Mouse (Mus musculus) forebrain, embryonic 13.5 days (tissue): ENCODE results near the gene Smarcd3. TPM values are rescaled to one million over a fixed set of nuclear protein-coding genes. Genes with fewer than 3 reads are reported as not detected.
A peak's percentile ranks its signal among the peaks of the same experiment; 100 is the strongest.

Source experiments
- ATAC-seq: fragments of 200-750 bp; cut with Nextera tagmentation; 2 replicates; pipeline ENCODE4 v1.8.0; 2017
- H3K27ac ChIP-seq: fragments of 300-500 bp; sonication (generic); 2 replicates; pipeline ENCODE4 v1.5.1; 2015; ENCODE audit warnings: inconsistent platforms, mild to moderate bottlenecking, moderate library complexity
- H3K27me3 ChIP-seq: fragments of 300-500 bp; sonication (generic); 2 replicates; pipeline ENCODE4 v1.6.1; 2015; ENCODE audit warnings: mild to moderate bottlenecking, inconsistent platforms
- H3K36me3 ChIP-seq: fragments of 300-500 bp; sonication (generic); 2 replicates; pipeline ENCODE4 v1.6.1; 2015; ENCODE audit warnings: mild to moderate bottlenecking, inconsistent platforms; ENCODE audit not compliant: poor library complexity, severe bottlenecking
- H3K4me1 ChIP-seq: fragments of 300-500 bp; sonication (generic); 2 replicates; pipeline ENCODE4 v1.6.1; 2015; ENCODE audit warnings: inconsistent platforms
- H3K4me2 ChIP-seq: fragments of 300-500 bp; sonication (generic); 2 replicates; pipeline ENCODE4 v1.6.1; 2015; ENCODE audit warnings: inconsistent platforms, mild to moderate bottlenecking, moderate library complexity
- H3K4me3 ChIP-seq: fragments of 300-500 bp; sonication (generic); 2 replicates; pipeline ENCODE4 v1.5.1; 2015; ENCODE audit warnings: mild to moderate bottlenecking, inconsistent platforms
- H3K9ac ChIP-seq: fragments of 300-500 bp; sonication (generic); 2 replicates; pipeline ENCODE4 v1.6.1; 2015; ENCODE audit warnings: mild to moderate bottlenecking, inconsistent platforms
- H3K9me3 ChIP-seq: fragments of 300-500 bp; sonication (generic); replicated peaks from 2 replicates; pipeline ENCODE4 v1.6.1; 2016; ENCODE audit warnings: inconsistent platforms
- WGBS: fragments of 180-500 bp; shearing (Covaris S2); methylation state at CpG from one replicate; pipeline ENCODE4 v1.1.7; 2015; 5-methylcytosine and 5-hydroxymethylcytosine counted together
- polyA plus RNA-seq: library from polyadenylated mRNA; unstranded; fragments of >200 nt; fragmentation: Nextera tagmentation; extraction: Ambion mirVana; gene quantifications from 2 replicates; pipeline ENCODE4 v1.2.1, GENCODE M21; 2015

Gene Smarcd3
- polyA plus RNA-seq, 1 experiment from 2014 or later, result 114 TPM

DNA sequence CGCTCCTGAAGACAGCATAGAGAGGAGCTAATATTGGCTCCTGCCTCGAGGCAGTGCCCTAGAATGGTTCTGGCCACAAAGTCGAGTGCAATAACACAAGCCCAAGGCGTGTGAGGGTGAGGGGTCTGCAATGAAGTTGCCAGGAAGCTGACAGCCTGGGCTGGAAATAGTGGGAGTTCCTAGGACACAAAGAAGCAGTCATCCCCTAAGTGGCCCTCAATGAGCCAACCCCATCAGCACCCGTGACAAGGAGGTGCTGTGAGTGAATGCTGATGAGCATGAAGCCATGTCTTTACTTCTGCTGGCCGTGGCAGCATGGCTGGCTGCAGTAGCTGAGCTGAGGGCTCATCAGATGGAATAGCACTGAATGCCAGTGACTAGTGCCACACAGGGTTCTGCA is 9.1 kb downstream of the Smarcd3 start:
- ATAC-seq, result no peak
- H3K9ac ChIP-seq, result no peak overlapping the region

DNA sequence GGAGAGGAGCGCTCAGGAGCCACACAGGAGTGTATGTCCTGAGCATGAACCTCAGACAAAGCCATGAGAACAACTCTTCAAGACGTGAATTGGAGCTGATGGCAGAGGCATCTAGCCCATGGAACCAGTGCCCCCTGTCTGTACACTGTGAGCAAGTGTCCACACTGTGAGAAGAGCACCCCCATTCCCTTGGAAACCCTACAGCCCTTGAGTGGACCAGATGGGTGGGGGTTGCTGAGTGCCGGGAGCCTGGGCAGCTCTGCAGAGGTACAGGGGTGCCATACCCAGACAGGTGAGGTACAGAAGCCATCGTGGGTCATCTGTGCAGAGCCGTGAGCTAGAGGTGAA is 11.9 kb downstream of the Smarcd3 start:
- 60% methylated on average over 5 of the region's 5 CpGs for WGBS
- peak overlapping the region; percentile 85 for H3K27ac ChIP-seq
- peak; percentile 40; the same call in 1 of the 2 replicates for ATAC-seq

More for the DNA sequence above, 9.1 kb downstream of the Smarcd3 start:
- Histone ChIP-seq H3K9me3 (no peaks in the 10 kb centered on the region), H3K27ac (no peak overlapping the region), H3K4me2 (no peak overlapping the region), H3K27me3 (no peaks in the 10 kb centered on the region), H3K36me3 (no peaks in the 10 kb centered on the region), H3K4me1 (peaks cover 21% of the 10 kb centered on the region), H3K4me3 (no peak overlapping the region)
- WGBS, result 70% methylated on average over 6 of the region's 6 CpGs

DNA sequence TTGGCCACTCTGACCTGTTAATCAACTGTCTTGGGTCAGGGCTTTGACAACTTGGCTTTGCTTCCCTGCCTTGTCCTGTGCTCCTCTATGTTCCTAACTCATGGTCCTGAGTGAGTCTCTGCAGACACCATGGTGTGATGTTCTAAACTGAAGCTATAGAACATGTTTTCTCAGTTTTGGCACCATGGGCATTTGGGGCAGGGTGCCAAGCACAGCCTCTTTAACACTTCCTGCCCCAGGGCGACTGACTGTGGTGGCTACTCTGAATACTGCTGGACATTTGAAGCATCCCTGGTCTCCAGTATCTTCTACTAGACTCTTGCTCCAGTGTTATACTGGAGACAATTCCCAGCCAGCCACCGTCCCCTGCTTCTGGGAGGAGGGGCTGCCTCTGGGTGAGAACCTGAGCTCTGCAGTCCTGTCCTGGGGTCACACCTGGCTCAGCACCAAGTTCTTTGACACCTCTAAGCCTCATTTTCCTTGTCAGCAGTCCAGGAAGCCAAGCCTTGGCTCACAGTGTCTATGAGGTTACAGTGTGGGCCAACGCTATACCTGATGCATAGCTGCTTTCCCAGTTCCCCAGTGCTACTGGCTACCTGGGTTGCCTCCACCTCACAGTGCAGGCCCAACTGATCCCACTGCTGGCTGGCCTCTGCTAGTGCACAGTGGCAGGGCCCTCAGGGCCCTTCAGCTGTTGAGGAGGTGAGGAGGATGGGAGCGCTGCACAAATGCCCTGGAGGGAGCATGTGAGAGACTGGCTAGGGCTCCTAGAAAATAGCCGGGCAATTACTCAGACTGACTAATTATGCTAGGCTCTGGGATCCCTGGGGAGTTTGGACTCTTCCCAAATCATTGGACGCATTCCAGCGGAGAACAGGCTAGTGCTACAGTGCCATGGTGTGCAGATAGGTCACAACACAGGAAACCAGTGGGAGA is 12.6 kb downstream of the Smarcd3 start:
- peak overlapping the region; percentile 46 for H3K9ac ChIP-seq
- H3K9me3 ChIP-seq, result no peaks in the 10 kb centered on the region
- ATAC-seq, result peak; percentile 86
- no peaks in the 10 kb centered on the region for H3K36me3 ChIP-seq
- no peak overlapping the region for H3K4me3 ChIP-seq
- H3K4me1 ChIP-seq, result peaks cover 43% of the 10 kb centered on the region
- peak overlapping the region; percentile 85 for H3K27ac ChIP-seq
- no peaks in the 10 kb centered on the region for H3K27me3 ChIP-seq
- 33% methylated on average over 7 of the region's 7 CpGs for WGBS
- H3K4me2 ChIP-seq, result peak overlapping the region; percentile 25

More for the DNA sequence above, 11.9 kb downstream of the Smarcd3 start:
- no peaks in the 10 kb centered on the region for H3K36me3 ChIP-seq
- no peaks in the 10 kb centered on the region for H3K9me3 ChIP-seq
- peak overlapping the region; percentile 25; the same call in 1 of the 2 replicates for H3K4me2 ChIP-seq
- H3K4me1 ChIP-seq, result peaks cover 36% of the 10 kb centered on the region
- no peaks in the 10 kb centered on the region for H3K27me3 ChIP-seq
- no peak overlapping the region for H3K9ac ChIP-seq
- H3K4me3 ChIP-seq, result no peak overlapping the region

DNA sequence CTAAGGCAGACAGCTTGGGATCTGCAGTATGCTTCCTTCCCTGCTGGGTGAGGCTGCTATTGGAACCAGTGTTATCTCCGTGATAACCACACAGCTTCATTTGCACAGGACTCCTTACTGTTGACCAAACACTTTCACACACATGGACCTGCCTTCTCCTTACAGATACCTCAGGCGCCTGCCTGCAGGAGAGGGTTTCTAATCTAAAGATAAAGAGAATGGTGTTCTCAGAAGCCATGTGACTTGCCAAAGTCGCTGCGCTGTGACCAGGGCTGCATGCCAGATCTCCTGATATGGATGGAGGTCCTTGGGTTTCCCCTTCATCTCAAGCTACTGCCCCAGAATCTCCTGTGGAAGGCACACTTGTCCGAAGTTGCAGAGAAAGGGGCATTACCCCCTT is 14.8 kb downstream of the Smarcd3 start:
- Histone ChIP-seq H3K4me2 (no peak overlapping the region), H3K27me3 (no peaks in the 10 kb centered on the region), H3K9me3 (no peaks in the 10 kb centered on the region), H3K9ac (no peak overlapping the region), H3K4me3 (no peak overlapping the region), H3K36me3 (no peaks in the 10 kb centered on the region), H3K4me1 (peaks cover 60% of the 10 kb centered on the region), H3K27ac (no peak overlapping the region)
- ATAC-seq, result no peak
- 64% methylated on average over 5 of the region's 5 CpGs for WGBS

DNA sequence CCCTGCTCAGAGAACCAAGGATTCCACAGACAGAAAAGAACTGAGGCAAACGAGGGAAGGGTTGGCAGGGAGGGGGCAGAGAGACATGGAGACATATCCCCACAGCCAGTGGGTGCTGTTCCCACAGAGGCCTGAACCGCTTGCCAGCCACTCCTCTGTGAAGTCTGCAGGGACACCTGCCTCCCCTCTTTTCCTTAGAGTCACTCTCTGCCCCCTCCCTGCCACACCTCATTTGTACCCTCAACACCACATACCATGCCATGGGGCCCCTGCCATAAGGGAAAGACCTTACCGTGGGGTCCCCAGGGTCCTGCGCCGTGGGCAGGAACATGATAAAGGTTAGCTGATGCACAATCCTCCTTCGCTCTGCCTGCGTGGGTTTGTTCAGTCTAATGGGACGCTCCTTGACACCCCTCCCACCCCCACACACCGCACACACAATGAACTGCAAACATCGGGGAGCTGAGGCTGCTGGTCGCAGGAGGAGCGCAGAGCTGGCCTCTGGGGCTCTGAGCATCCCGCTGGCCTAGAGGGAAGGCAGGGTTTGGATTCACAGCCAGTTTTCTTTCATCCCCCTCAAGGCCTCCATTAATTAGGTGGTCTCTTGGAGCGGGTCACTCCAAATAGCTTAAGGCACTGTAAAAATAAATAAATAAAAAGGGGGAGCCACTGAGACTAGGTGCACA is 18.1 kb downstream of the Smarcd3 start:
- 6% methylated on average over 14 of the region's 14 CpGs for WGBS
- no peak for ATAC-seq
- peak overlapping the region; percentile 99 for H3K27ac ChIP-seq
- H3K9me3 ChIP-seq, result no peaks in the 10 kb centered on the region
- H3K36me3 ChIP-seq, result no peaks in the 10 kb centered on the region
- H3K4me1 ChIP-seq, result peaks cover 72% of the 10 kb centered on the region
- peak overlapping the region; percentile 95 for H3K4me2 ChIP-seq
- H3K4me3 ChIP-seq, result peak overlapping the region; percentile 64
- H3K27me3 ChIP-seq, result no peaks in the 10 kb centered on the region
- H3K9ac ChIP-seq, result peak overlapping the region; percentile 95

DNA sequence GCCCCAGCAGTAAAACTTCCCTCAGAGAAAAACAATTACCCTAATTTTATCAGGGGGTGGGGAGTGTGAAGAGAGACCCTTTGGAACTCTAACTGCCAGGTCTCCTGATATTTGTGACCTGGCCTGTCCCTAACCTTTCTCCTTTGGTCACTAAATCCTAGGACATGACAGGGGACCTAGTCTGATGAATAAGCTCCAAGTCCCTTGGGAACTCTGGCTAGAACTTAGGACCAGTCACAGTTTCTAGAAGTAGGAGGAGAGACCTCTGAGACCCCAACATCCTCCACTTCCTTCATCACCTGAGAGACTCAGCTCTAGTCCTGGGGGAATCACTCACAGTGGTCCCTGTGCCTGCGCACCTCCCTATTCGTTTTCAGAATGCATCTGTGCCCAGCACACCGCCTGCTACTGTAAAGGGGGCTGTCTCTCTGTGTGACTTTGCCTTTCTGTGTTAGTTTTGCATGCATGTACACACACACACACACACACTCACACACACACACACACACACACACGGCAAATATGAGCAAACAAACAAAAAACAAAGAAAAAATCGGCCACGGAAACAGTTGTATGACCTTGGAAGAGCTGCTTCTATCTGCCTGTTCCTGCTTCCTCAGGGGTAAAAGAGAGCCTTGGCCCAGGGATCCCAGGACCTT is 18.8 kb downstream of the Smarcd3 start:
- Histone ChIP-seq H3K4me3 (peak overlapping the region; percentile 64), H3K9ac (peak overlapping the region; percentile 95), H3K36me3 (no peaks in the 10 kb centered on the region), H3K4me1 (peaks cover 75% of the 10 kb centered on the region), H3K9me3 (no peaks in the 10 kb centered on the region), H3K4me2 (peak overlapping the region; percentile 95), H3K27me3 (no peaks in the 10 kb centered on the region), H3K27ac (peak overlapping the region; percentile 99)
- no peak for ATAC-seq
- 4% methylated on average over 6 of the region's 6 CpGs for WGBS

DNA sequence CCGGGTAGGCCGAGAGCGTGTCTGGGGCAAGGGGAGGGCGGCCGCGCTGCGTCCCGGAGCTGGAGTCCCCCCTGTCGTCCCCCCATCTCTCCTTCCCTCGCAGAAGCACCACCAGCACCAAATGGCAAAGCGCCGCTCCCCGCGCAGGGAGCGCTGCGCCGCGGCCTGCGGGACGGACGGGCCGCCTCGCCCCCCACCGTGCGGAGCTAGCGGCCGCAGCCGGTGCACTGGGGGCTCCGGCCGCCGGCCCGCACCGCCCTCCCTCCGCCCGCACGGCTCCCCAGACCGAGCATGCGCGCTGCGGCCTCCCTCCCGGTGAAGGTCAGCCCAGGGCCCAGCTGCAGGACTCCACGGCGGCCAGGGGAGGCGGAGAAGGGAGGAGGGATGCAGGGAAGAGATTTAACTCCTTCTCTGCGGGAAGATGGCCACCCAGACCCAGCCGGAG is 19.5 kb downstream of the Smarcd3 start:
- 0% methylated on average over 37 of the region's 46 CpGs for WGBS
- Histone ChIP-seq H3K27ac (peak overlapping the region; percentile 99), H3K36me3 (no peaks in the 10 kb centered on the region), H3K4me3 (peak overlapping the region; percentile 64), H3K27me3 (no peaks in the 10 kb centered on the region), H3K4me1 (peaks cover 79% of the 10 kb centered on the region), H3K9me3 (no peaks in the 10 kb centered on the region), H3K9ac (peak overlapping the region; percentile 95), H3K4me2 (peak overlapping the region; percentile 95)
- peak; percentile 71 for ATAC-seq

DNA sequence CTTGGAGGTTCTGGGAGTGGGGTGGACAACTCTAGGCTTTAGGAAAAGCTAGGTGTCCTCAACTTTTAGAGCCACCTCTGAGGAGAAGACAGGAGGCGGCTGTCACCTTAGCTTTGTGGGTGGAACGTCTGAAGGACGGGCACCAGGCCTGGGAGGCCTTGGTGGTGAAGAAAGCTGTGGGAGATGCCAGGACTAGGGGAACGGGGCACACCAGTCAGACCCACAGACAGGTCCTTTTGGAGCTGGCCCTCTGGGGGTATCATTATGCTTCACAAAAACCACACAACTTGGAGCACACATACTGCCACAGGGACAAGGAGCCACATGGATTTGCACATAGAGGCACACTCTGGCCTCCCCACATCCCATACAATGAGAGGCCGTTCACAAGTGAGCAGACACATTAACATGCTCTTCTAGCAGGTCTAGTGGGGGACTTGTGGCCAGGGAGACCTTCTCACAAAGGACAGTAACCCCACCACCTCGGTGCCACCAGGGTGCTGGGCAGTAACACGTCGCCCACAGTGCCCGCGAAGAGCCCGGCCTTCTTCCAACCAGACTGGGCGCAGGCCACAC is 20.0 kb downstream of the Smarcd3 start:
- H3K4me2 ChIP-seq, result peak overlapping the region; percentile 95
- peak overlapping the region; percentile 99 for H3K27ac ChIP-seq
- peak; percentile 2 for ATAC-seq
- WGBS, result 13% methylated on average over 12 of the region's 12 CpGs
- H3K4me3 ChIP-seq, result peak overlapping the region; percentile 64
- H3K27me3 ChIP-seq, result no peaks in the 10 kb centered on the region
- H3K36me3 ChIP-seq, result no peaks in the 10 kb centered on the region
- peak overlapping the region; percentile 95 for H3K9ac ChIP-seq
- no peaks in the 10 kb centered on the region for H3K9me3 ChIP-seq
- peaks cover 80% of the 10 kb centered on the region for H3K4me1 ChIP-seq

DNA sequence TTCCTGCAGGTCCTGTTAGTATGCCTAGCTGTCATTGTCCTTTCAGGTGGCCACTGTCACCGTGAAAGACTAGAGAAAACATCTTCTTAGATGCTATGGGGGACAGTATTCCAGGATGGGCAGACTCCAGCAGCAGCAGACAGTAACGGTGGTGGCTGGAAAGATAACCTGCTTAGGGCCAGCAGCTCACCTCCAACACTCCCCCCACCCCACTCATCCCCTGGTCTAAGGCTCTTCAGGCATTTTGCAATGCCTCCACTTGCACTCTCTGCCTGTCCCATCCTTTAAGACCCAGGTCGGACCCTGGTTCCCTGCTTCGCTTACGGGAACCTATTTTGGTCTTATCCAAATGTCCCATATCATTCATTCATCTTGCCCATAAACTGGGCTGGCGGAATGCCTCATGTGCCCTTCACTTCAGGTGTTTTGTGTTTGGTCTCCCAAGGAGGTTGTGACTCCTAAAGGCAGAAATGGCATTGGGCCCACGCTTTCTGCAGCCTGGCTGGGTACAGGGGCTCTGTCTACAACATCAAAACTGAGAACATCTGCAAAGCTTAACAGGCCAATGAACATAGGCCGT is 20.7 kb downstream of the Smarcd3 start:
- Histone ChIP-seq H3K9ac (peak overlapping the region; percentile 95), H3K4me2 (peak overlapping the region; percentile 95), H3K27me3 (no peaks in the 10 kb centered on the region), H3K4me3 (peak overlapping the region; percentile 69), H3K4me1 (peaks cover 83% of the 10 kb centered on the region), H3K9me3 (no peaks in the 10 kb centered on the region), H3K27ac (peak overlapping the region; percentile 99), H3K36me3 (no peaks in the 10 kb centered on the region)
- 56% methylated on average over 8 of the region's 8 CpGs for WGBS
- no peak for ATAC-seq

DNA sequence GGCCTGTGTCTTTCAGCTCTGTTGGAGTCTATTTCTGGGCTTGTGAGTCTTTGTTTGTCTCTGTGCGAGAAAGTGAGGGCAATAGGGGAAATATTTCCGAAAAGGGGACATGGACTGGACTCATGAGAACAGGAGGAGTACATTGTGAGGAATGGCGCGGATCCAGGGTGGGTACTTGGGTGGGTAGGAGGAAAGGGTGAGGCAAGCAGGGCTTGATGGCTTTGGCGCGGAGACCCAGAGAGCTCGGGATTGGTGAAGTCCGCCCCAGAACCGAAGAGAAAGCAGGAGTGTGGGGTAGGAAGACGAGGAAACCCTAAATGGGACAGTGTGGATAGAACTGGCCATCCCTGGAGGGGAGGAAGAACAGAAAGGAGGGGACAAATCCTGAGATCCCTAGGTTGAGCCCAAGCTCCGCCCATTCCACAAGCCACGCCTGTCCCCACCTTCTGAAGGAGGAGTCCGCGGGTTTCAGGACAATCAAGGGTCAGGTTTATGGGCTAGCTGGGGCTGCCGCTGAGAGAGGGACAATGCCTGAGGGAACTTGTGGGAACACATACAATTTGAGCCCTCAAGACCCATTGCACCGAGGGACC is 21.4 kb downstream of the Smarcd3 start:
- H3K9me3 ChIP-seq, result no peaks in the 10 kb centered on the region
- H3K27me3 ChIP-seq, result no peaks in the 10 kb centered on the region
- 2% methylated on average over 16 of the region's 16 CpGs for WGBS
- H3K4me2 ChIP-seq, result peak overlapping the region; percentile 95
- H3K4me3 ChIP-seq, result peak overlapping the region; percentile 69
- ATAC-seq, result peak; percentile 31; the same call in 1 of the 2 replicates
- H3K27ac ChIP-seq, result peak overlapping the region; percentile 99
- no peaks in the 10 kb centered on the region for H3K36me3 ChIP-seq
- H3K9ac ChIP-seq, result peak overlapping the region; percentile 92
- peaks cover 88% of the 10 kb centered on the region for H3K4me1 ChIP-seq
